Mouse (Mus musculus) cerebellum, postnatal 4 days (tissue): ENCODE data around the gene Wfikkn1.

Experiments used
- DNase-seq, 2 experiments: peaks; one replicate each; pipeline ENCODE4 v3.0.0; 2022; ENCODE audit warnings: low spot score in 2 of 2, mixed read lengths in 1 of 2

Wfikkn1 gene

DNA sequence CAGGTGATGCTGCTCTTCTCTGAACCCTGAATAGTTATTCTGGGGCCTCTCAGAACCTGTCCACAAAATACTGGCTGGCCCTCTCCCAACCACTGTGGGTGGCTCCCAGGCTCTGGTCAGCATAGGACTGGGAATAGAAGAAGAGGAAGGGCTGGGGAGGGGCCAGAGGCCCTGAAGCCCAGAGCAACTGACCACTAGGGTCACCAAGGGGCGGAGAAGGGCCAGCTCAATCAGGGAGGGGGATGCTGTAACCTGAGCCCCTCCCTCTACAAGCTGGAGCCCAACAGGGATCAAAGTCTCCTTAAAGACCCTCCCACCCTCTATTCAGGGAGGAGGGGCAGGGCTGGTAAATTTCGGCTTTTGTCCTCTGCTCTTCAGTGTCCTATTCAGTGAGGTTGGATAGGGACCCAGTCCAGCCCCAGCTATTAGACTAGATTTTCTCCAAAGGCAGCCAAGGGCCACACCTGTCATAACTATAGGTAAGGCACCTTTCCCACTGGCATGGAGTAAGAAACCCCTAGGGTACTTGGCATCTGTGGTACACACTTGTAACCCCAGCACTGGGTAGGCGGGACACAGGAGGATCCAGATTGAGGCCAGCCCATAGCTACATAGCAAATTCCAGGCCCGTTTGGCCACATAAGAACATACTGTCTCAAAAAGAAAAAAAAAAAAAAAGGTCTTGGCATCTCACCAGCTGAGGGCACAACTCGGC, at the start of gene Wfikkn1:
Gene Wfikkn1 (minus strand): TSS at position 663 of the 715 bp plus-strand sequence.
- DNase-seq, result no peak

DNA sequence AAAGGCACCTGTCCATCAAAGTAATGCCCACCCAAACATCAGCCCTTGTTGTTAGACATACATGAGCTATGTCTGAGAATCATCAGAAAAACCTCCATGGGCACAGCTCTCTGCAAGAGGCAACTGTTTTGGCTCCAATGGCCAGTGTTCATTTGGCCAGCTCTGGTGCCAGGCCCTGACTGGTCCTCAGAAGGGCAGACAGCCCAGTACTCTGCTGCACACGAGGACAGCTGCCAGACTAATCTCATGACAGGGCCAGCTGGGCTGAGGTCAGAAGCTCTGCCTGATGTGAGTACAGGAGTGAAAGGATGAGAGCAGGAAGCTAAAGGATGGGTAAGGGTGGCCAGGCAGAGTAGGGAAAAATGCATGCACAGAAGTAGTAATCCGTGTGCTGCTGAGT, 44.7 kb upstream of the Wfikkn1 start:
- DNase-seq, result peak in 1 of 2 experiments; percentile 50

DNA sequence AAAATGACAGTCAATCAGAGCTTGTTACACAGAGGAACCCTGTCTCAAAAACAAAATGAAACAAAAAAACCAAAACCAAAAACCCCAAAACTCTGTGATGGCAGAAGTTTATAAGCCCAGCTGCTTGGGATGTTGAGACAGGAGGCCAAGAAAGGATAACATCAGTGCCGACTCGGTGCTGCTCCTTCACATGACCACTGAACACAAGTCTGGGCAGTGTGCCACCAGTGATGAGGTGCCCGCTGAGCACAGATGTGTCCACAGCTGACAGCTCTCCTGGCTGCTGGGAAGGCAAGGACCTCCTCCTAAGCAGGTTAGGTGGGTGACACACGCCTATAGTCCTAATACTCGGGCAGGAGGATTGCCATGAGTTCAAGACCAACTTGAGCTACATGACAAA, 41.5 kb upstream of the Wfikkn1 start:
- no peak for DNase-seq

DNA sequence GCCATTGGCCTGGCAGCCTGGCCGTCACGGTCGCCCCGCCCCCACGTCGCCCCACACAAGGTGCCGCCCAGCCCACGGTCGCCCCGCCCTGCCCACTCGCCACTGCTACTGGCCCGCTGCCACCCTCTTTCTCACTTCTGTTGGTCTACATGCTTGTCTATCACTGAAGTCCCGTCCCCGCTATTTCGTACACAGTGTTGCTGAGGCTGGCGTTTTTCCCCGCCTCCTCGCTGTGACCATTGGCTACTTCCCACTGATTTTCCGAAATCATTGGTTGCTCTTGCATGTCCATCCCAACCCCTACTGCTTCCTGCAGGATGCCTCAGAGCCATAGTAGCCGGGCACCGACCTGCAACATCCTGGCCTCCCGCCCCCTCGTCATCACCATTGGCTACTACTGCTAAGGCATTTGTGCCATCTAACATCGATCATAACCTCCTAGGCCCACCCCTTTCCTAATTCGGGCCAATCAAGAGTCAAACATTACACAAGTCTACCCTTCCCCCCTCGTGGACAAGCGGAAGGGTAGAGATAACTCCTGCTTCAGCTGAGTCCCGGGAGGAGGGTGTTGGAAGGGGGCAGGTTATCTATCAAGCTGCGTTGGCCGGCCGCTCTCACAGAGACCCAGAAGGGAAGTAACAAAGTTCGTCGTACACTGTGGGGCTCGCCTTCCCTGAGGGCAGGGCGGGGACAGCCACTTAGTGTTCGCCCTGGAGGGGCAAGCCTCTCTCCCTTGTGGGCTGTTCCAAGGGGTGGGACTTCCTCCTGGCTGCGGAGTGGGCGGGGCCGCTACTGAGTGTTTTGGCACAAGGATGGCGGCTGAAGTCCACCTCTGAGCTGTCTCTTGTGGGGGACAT, 39.4 kb upstream of the Wfikkn1 start:
- peak; percentile 100 for DNase-seq

DNA sequence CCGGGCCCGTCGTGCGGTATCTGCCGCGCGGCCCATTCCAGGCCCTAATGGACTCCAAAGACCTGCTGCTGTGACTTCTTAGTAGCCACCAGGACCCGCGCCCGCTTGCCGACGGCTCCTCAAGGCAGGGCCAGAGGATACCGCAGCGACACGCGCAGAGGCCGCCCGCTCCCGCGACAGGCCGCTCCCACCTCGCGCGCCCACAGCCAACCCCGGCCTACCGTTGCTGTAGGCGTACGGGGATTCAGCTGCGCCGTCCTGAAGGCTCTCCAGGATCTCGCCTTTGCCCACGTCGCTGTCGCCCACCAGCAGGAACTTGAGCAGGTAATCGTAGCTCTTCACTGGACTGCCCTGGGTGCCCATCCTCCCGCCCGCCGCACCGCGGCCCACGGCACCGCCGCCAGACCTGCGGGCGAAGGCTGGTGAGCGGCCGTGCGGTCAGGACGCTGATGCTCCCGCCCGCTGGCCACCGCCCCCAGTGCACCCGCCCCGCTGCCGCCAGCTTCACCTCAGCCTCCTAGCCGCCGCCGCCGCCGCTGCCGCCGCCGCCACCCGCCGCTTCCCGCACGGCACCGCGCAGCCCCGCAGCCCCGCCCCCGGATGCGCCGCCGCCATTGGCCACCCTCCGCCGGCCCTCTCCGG, 38.6 kb upstream of the Wfikkn1 start, which contains the start of gene Rab40c:
Gene Rab40c (minus strand): TSS at position 584 of the 642 bp plus-strand sequence.
- DNase-seq, result no peak

DNA sequence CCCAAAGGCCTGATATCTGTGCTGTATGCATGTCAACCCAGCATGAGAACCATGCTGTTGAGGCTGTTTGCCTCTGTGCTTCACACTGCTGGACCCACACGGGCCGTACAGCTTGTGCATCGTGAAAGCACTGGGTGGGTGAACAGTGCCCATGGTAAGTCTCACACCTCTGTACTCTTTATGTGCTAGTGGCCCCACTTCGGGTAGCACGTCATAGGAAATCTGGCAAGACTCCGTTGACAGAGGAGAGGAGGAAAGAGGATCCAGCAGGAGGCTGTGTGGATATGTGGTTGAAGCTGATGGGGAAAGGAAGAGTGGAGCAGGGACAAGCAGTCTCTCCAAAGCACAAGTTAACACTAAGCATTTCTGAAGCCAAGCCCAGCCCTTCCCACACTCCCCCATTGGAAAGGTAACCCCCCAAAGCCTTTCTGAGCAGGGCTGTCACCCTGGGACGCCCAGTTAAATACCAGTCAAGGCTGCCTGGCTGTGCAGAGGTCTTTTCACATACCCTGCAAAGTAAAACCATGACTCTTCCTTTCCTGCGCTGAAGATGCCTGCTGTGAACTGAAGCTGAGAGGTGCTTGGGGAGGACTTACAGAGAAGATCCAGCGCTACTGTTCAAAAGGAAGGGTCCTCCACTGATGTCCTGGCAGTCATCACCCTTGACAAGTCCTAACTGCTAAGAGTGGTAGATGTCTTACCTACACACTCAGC, 37.5 kb upstream of the Wfikkn1 start:
- no peak for DNase-seq

DNA sequence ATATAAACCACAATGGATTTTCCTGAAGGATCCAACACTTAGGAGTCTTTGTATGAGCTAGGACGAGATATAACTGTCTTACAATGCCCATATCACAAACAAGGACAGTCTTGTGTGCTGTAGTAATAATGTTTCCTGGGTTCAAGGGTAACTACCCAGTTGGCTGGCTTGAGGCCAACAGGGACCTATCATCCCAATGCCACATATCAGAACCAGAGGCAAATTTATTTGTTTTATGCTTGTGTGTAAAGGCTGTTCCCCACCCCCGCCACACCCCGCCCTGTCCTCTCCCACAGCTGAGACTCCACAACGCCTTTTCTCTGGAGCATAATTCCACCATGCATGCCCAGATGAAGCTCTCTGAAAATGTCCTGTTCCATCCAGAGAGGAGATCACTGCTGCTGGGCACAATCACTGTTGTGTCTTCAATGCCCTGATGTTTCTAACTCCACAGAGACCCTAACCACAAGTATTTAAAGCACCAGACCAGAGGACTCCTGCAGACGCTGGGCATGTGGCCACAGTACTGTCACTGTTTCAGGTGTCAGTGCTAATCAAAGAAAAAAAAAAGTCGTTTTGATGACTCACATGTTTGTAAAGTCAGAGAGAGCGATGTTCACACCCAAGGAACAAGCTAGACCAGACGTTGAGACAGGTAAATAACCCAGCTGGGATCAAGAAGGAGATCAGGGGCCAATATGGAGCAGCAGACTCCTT, 36.4 kb upstream of the Wfikkn1 start:
- DNase-seq, result no peak

DNA sequence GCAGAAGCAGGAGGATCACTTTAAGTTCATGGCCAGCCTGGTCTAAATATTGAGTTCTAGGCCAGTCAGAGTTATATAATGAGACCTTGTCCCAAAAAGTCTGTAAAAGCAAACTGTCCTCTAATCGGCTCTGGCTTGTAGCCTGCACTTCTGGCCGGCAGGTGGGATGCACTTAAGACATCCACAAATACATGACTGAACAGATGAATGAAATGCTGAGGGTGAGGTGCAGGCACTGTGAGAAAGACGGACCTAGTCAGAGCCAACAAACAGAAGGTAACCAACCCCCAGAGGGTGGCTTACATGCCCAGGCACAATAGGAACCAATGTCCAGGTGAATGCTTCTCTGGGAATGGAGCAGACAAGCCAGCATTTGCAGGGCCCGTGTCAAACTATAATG, 33.6 kb upstream of the Wfikkn1 start:
- no peak for DNase-seq

DNA sequence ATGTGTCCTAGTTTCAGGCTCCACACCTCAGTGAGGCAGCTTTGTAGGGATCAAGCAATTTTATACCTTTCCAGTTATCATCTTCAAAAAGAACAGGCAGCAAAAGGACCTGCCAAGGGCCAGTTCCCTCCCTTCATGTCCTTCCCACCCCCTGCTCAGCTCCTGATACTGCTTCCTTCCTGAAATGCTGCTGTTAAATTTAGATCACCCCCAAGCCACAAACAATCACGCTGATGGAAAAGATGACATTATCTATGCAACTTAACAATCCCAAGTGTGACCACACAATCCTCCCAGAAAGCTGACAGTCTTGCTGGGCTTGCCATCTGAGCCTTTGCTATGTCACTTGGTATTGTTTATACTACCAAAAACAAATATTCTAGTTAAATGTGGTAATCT, 33.2 kb upstream of the Wfikkn1 start:
- DNase-seq, result no peak

DNA sequence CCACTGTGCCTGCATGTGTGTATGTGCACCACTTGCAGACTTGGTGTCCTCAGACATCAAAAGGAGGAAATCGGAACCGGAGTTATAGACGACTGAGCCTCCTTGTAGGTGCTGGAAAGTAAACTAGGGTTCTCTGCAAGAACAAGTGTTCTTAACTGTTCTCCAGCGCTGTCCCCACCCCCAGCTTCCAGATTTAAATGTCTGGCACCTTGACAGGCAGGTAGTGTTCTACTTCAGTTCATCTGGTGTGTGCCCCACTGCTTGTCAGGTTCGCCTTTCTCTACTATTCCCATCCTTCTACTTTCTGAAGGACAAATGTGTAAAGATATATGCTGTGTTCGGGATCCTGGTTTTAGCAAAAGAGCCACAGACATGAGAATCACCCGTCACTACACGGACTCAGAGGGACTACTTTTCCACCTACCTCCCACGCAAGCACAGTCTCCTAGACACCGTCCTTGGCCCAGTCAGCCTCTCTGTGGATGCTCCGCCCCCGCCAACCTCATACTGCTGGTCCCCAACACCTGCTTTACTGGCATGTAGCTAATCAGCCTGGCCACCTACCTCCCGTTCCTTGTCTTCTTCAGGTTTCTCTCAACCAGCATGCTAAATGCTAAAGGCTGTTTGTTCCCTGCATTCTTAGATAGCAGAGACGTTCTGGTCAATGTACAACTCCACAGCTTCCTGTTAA, 32.7 kb upstream of the Wfikkn1 start:
- no peak for DNase-seq

DNA sequence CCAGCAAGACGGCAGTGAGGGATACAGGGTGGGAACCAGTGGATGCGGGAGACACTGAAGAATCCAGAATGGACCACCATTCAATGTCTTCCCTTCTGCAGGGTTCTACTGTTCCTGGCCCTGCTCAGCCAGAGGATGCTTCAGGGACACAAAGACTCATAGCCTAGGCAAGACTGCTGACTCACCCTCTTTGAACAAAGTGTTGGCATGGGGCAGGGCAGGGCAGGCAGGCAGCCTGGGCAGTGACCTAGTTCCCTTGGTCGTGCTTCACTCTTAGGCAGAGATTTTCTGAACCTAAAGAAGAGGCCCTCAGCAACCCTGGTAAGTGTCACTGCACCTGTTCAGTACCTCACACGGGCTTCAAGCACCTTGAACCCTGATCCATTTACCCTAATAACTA, 31.2 kb upstream of the Wfikkn1 start:
- no peak for DNase-seq

DNA sequence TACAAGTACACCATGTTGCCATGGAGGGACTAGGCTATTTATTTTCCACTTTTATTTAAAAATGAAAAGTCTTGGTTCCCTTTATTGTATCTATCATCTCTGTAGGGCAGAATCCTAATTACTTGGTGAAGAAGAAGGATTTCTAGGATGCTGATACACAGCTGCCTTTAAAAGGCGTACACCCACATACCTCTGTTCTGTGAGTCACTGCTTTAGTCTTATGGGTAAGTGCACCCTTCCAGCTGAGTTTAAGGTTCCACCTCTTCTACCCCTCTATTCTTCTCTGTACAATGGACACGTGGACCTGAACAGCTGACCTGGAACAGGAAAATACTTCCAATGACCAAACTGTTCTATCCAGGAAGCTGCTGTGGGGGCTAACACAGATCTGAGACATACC, 27.0 kb upstream of the Wfikkn1 start:
- DNase-seq, result no peak

DNA sequence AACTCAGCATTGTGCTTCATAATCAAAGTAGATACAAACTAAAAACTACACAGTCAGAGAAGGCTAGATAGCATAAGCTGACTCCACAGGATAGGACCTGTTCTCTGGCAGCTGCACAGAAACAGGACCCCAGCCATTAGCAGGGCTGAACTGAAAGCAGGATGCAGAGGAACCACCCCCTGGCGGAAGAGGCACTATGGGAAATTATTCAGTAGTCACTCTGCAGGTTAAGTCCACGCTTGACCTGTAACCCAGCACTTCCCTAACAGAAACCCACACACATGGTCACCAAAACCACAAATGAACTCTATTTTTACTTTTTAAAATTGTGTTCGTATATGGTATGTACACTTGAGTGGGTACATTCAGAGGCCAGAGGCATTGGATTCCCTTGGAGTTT, 22.4 kb upstream of the Wfikkn1 start:
- no peak for DNase-seq

DNA sequence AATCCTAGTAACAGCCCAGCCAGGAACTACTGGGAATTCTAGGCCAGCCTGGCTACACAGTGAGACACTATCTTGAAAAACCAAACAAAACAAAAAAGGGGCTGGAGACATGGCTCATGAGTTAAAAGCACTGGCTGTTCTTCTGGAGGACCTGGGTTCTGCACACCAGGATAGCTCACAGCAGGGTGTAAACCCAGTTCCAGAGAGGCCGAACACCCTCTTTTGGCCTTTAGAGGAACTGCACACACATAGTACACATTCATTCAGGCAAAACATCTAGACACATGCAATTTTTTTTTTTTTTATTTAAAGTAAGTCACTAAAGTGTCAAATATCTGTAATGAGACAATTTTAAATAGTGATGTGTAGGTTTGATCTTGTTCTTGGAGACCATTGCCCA, 19.5 kb upstream of the Wfikkn1 start:
- DNase-seq, result no peak

DNA sequence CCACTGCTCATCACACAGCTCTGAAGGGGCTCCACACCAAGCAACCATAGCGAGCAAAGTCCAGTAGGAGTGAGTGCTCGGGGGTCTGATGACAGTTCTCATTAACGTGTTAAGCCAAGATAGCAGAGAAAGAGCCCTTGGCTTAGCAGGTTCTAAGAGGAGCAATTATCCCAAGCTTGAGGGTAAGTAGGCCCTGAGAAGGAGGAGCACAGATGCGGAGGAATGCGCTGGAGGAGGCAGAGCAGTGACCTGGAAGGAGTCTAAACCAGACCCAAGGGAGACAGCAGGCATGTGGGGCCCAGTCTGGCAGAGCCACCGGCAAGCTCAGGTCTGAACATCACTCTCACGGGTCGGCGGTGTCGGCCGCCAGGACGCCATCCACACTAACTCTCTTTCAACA, 15.2 kb upstream of the Wfikkn1 start:
- no peak for DNase-seq

DNA sequence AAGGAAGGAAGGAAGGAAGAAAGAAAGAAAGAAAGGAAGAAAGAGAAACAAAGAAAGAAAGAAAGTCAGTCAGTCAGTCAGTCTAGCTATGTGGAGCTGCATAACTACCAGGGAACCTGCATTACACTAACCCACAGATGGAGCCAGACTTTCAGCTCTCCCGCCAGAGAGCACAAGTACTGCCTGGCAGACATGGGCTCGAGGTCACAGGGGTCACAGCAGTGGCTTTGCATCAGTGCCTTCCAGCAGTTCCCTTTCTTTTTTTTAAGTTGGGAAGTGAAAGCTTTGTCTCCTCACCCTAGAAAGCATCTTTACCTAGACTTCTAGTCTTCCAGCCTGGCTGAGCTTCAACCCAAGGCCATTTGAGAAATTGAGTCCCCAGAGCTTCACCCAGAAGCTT, 14.8 kb upstream of the Wfikkn1 start:
- DNase-seq, result no peak

DNA sequence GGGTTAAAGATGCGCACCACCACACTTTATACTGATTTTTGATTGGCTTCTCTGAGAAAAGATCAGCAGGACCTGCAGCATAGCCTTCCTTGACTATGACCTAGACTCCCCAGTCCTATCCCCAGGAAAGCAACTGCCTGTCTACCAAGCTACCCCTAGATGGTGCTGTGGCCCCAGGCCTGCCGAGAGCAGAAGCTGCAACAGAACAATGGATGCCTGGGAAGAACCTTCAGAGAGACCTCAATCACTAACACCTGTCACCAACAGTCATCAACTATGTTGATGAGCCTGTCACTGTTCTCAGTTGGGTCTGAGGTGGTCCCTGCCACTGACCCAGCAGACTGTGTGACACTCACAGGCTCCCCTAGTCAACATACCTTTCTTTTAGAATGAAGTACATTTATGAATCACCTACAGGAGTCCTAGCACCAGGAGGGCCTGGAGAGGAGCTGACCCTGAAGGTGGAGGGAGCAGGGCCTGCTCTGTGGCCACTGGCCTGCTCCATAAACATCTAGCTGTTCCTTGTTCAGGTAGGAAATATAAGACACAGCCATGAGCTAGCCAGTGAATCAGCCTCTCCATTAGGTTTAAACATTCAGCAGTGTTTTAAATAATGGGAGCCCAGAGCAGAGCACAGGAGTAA, 13.4 kb upstream of the Wfikkn1 start:
- DNase-seq, result peak; percentile 57 to 74

DNA sequence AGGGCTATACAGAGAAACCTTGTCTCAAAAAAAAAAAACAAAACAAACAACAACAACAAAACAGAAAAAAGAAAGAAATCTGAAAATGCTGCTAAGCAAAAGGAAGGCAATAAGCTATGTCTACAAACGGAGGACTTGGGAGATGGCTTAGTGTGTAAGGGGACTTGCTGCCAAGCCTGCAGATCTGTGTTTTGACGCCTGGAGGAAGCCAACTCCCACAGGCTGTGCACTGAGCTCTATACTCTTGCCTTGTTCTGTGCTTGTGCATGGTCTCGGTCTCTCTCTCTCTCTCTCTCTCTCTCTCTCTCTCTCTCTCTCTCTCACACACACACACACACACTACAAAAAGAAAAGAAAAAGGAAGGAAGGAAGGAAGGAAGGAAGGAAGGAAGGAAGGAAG, 8.2 kb upstream of the Wfikkn1 start:
- no peak for DNase-seq

DNA sequence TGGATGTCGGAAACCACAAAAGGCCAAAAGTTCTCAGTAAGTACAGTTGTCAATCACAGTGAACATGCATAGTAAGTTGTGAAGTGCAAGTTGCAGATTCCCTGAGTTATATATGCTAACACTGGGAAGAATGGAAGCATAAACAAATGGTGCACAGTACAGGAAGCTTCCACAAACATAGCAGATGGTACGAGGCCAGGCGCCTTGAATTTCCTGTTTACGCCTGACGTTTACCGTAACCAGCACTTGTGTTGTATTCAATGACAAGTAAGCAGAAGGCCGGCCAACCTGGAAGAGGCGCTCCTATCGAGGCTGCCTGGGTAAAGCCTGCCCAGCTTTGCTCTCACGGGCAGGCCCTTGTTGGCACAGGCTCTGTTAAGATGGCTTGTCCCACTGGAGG, 6.8 kb upstream of the Wfikkn1 start:
- no peak for DNase-seq

DNA sequence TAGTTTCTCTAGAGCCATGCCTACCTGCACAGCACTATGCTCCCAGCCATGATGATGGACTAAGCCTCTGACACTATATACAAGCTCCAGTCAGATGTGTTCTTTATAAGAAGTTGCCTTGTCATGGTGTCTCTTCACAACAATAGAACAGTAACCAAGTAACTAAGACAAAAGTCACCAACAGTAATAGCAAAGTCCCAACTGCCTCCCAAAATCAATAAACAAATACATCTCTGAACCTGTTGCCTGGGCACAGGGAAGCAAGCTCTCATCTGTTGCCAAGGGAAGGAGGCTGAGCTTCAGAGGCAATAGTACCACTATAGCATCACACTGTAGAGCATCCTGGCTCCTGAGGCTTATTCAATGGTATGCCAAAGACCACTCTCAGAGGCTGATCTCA, 6.1 kb upstream of the Wfikkn1 start:
- DNase-seq, result no peak
